Mouse (Mus musculus): ENCODE data around the gene Gpatch2.

Gpatch2 gene

GRCm38 (mm10) chr1:187308523-187308922, 93.2 kb downstream of the Gpatch2 start:
- no peak for DNase-seq

GRCm38 (mm10) chr1:187311122-187311521, 95.8 kb downstream of the Gpatch2 start:
- no peak for DNase-seq

- DNase-seq, result no peak
Measured at GRCm38 (mm10) chr1:187313323-187313722, 98.0 kb downstream of the Gpatch2 start.

GRCm38 (mm10) chr1:187313763-187314162, 98.5 kb downstream of the Gpatch2 start:
- no peak for DNase-seq

GRCm38 (mm10) chr1:187314516-187314915, 99.2 kb downstream of the Gpatch2 start:
- DNase-seq, result no peak

- DNase-seq, result no peak
Measured at GRCm38 (mm10) chr1:187315821-187316220, 100.5 kb downstream of the Gpatch2 start.

GRCm38 (mm10) chr1:187316555-187316954, 101.2 kb downstream of the Gpatch2 start:
- no peak for DNase-seq

GRCm38 (mm10) chr1:187321814-187322213, 106.5 kb downstream of the Gpatch2 start:
- DNase-seq, result no peak

GRCm38 (mm10) chr1:187322505-187323208, 107.3 kb downstream of the Gpatch2 start:
- DNase-seq, result no peak

GRCm38 (mm10) chr1:187323209-187323589, 107.9 kb downstream of the Gpatch2 start:
- DNase-seq, result no peak

GRCm38 (mm10) chr1:187342551-187342950, 127.2 kb downstream of the Gpatch2 start:
- no peak for DNase-seq

GRCm38 (mm10) chr1:187345156-187345555, 129.8 kb downstream of the Gpatch2 start:
- no peak for DNase-seq

- DNase-seq, result no peak
Measured at GRCm38 (mm10) chr1:187346923-187347322, 131.6 kb downstream of the Gpatch2 start.

- DNase-seq, result no peak
Measured at GRCm38 (mm10) chr1:187347606-187348005, 132.3 kb downstream of the Gpatch2 start.

GRCm38 (mm10) chr1:187348053-187348820, 132.9 kb downstream of the Gpatch2 start:
- DNase-seq, result no peak

GRCm38 (mm10) chr1:187348859-187349258, 133.6 kb downstream of the Gpatch2 start:
- DNase-seq, result no peak

GRCm38 (mm10) chr1:187356169-187356568, 140.9 kb downstream of the Gpatch2 start:
- no peak for DNase-seq

- DNase-seq, result no peak
Measured at GRCm38 (mm10) chr1:187356904-187357303, 141.6 kb downstream of the Gpatch2 start.

- no peak for DNase-seq
Measured at GRCm38 (mm10) chr1:187360240-187360639, 144.9 kb downstream of the Gpatch2 start.

- DNase-seq, result no peak
Measured at GRCm38 (mm10) chr1:187362536-187362935, 147.2 kb downstream of the Gpatch2 start.

- no peak for DNase-seq
Measured at GRCm38 (mm10) chr1:187365424-187365823, 150.1 kb downstream of the Gpatch2 start.

- no peak for DNase-seq
Measured at GRCm38 (mm10) chr1:187366806-187367205, 151.5 kb downstream of the Gpatch2 start.

- DNase-seq, result no peak
Measured at GRCm38 (mm10) chr1:187369049-187369448, 153.7 kb downstream of the Gpatch2 start.

- no peak for DNase-seq
Measured at GRCm38 (mm10) chr1:187373506-187373905, 158.2 kb downstream of the Gpatch2 start.

Data from cerebellum, adult 8-10 months (tissue).